In the genomic region with DNA sequence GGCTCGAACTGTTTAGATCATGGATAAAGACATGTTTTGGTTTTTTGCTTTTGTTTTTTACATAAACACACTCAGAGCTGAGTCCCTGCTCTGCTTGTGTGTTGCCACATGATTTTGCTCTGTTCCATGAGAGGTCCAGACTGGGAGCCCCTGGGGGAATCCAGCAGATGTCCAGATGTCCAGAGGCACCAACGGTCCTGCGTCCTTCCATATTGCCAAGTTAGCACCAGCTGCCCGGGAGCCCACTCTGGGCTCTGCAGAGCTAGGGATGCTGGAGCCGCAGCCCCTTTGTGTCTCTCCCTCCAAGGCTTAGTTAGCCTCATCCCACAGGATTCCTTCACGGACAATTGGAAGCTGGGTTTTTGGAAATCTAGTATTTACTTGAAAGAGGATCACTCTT, we compare ENCODE assay signal across 16 mouse cellular contexts.
DNase-seq lines count a peak whose midpoint lies in the region; ATAC-seq and TF ChIP-seq lines count a peak whose summit lies in the region.
"Had no signal": no experiment of that assay in that cellular context is flagged by ENCODE, and none has a peak within 500 bp of the region (broad histone marks: within the 10 kb centered on the region; RNA-seq: fewer than 3 reads in every experiment).

No protein-coding gene starts in this region.

- no peaks in the 10 kb centered on the region for H3K27me3 ChIP-seq in heart, adult 2 months (ENCODE audit: control insufficient read depth, insufficient read depth, low read length)
- no peaks in the 10 kb centered on the region for H3K27me3 ChIP-seq in embryonic facial prominence, embryonic 14.5 days (replicated peaks; ENCODE audit: control insufficient read depth, insufficient read depth, low read length)

- H3K27ac ChIP-seq in heart, adult 2 months: peak overlapping the region; percentile 29
- H3K27ac ChIP-seq in layer of hippocampus, adult 2 months: peak overlapping the region; percentile 80; the same call in 1 of the 2 replicates
- no peak overlapping the region for H3K27ac ChIP-seq in embryonic facial prominence, embryonic 14.5 days (replicated peaks; ENCODE audit: low read depth, low read length)
- H3K27ac ChIP-seq: hindbrain, postnatal 0 days; liver, embryonic 14.5 days; neural tube, embryonic 13.5 days had no signal

- no peaks in the 10 kb centered on the region for H3K79me2 ChIP-seq in heart, adult 2 months (replicated peaks; ENCODE audit: control insufficient read depth, insufficient read depth, low read length)

- WGBS in heart, adult 2 months: 73% methylated on average over 6 of the region's 6 CpGs
- 28% methylated on average over 6 of the region's 6 CpGs for WGBS in embryonic facial prominence, embryonic 14.5 days

- no peak for TF ChIP-seq POLR2A in heart, adult 2 months (IDR thresholded peaks at IDR 0.05; ENCODE audit: insufficient read depth, low read depth, low read length)

- no peak overlapping the region for H3K9ac ChIP-seq in heart, adult 2 months (ENCODE audit: low read depth, low read length)
- no peak overlapping the region for H3K9ac ChIP-seq in embryonic facial prominence, embryonic 14.5 days (ENCODE audit: low read depth, low read length)
- H3K9ac ChIP-seq: liver, embryonic 14.5 days; neural tube, embryonic 13.5 days had no signal

- H3K4me1 ChIP-seq in heart, adult 2 months (ENCODE audit: control insufficient read depth, insufficient read depth, low read length): peaks cover 3% of the 10 kb centered on the region; the same call in 1 of the 2 replicates
- H3K4me1 ChIP-seq in embryonic facial prominence, embryonic 14.5 days (ENCODE audit: control insufficient read depth, insufficient read depth, low read length): peaks cover 10% of the 10 kb centered on the region; the same call in 1 of the 2 replicates

- DNase-seq in heart, adult 2 months: peak in 1 of 2 experiments; percentile 42
- no peak for DNase-seq in heart, postnatal 25 days (ENCODE audit: low spot score)
- no peak for DNase-seq in layer of hippocampus, adult 2 months (ENCODE audit: low spot score in 2 of 2)
- no peak for DNase-seq in layer of hippocampus, postnatal 25 days (ENCODE audit: extremely low spot score in 1 of 2, low spot score in 1 of 2)
- DNase-seq in embryonic facial prominence, embryonic 14.5 days (ENCODE audit: low spot score): no peak
- DNase-seq in cerebellum, adult 9-11 months: no peak
- DNase-seq in adrenal gland, adult 18-20 months (ENCODE audit: low spot score in 2 of 2): no peak
- DNase-seq: adrenal gland, postnatal 10 days; cerebellum, postnatal 14 days; gastrocnemius, postnatal 14 days had no signal

- H3K4me3 ChIP-seq in heart, adult 2 months: no peak overlapping the region
- H3K4me3 ChIP-seq in layer of hippocampus, adult 2 months: no peak overlapping the region
- no peak overlapping the region for H3K4me3 ChIP-seq in embryonic facial prominence, embryonic 14.5 days (ENCODE audit: low read depth, low read length)
- H3K4me3 ChIP-seq: neural tube, embryonic 13.5 days had no signal

- no peak for TF ChIP-seq EP300 in heart, adult 2 months (IDR thresholded peaks at IDR 0.05; ENCODE audit: insufficient read depth, low read depth, low read length)

- H3K4me2 ChIP-seq in embryonic facial prominence, embryonic 14.5 days (ENCODE audit: low read depth, low read length): no peak overlapping the region
- H3K4me2 ChIP-seq: neural tube, embryonic 13.5 days had no signal

- no peaks in the 10 kb centered on the region for H3K9me3 ChIP-seq in embryonic facial prominence, embryonic 14.5 days (ENCODE audit: control insufficient read depth, low read length)
- H3K9me3 ChIP-seq: G1E; neural tube, embryonic 13.5 days had no signal

- no peak for TF ChIP-seq CTCF in heart, adult 2 months (IDR thresholded peaks at IDR 0.05)
- TF ChIP-seq CTCF in layer of hippocampus, adult 2 months (conservative IDR thresholded peaks at IDR 0.05): no peak

- intact Hi-C loops in heart, adult 2 months (cut with DNase I): no loop called here
- intact Hi-C loops in heart, postnatal 25 days (cut with DNase I): no loop called here

- no peaks in the 10 kb centered on the region for H3K36me3 ChIP-seq in heart, adult 2 months (ENCODE audit: control insufficient read depth, insufficient read depth, low read length)
- H3K36me3 ChIP-seq in embryonic facial prominence, embryonic 14.5 days (ENCODE audit: control insufficient read depth, insufficient read depth, low read length): no peaks in the 10 kb centered on the region
- H3K36me3 ChIP-seq: G1E; neural tube, embryonic 13.5 days had no signal

- ATAC-seq in embryonic facial prominence, embryonic 14.5 days (ENCODE audit: low read depth): peak; percentile 35; the same call in 1 of the 2 replicates
- ATAC-seq in megakaryocyte, adult 5-6 weeks (ENCODE audit: poor library complexity, severe bottlenecking): 0 out of 2 replicates have a peak, but pooled peaks have one; percentile 3
- ATAC-seq: forebrain, embryonic 14.5 days; hindbrain, postnatal 0 days had no signal
